Mouse (Mus musculus) MEL (cell line): Measurements from ENCODE around the gene Pakap. TPM values are rescaled to one million over a fixed set of nuclear protein-coding genes. Genes with fewer than 3 reads are reported as not detected.

Source experiments
- DNase-seq: peaks from one replicate; pipeline ENCODE4 v3.0.0; 2011; ENCODE audit warnings: low read depth, low spot score
- H3K27ac ChIP-seq: 2 replicates; pipeline ENCODE4 v1.5.1; 2012; ENCODE audit warnings: low read depth, mild to moderate bottlenecking, control low read depth, low read length, moderate library complexity; ENCODE audit not compliant: control insufficient read depth
- H3K27me3 ChIP-seq, 2 experiments: fragments of 150-350 bp in 1 of 2; sonication (generic) in 1 of 2; 2 replicates each; pipeline ENCODE4 v1.6.1; 2012; ENCODE audit warnings: low read length in 2 of 2, mild to moderate bottlenecking in 2 of 2, improper control_type of control experiment in 1 of 2, moderate library complexity in 1 of 2; ENCODE audit not compliant: insufficient read depth in 2 of 2, control insufficient read depth in 1 of 2
- H3K36me3 ChIP-seq, 2 experiments: 2 replicates each; pipeline ENCODE4 v1.6.1; 2012 to 2014; ENCODE audit warnings: low read length in 2 of 2, improper control_type of control experiment in 1 of 2, inconsistent platforms in 1 of 2, mild to moderate bottlenecking in 1 of 2; ENCODE audit not compliant: insufficient read depth in 2 of 2, control insufficient read depth in 1 of 2
- H3K4me1 ChIP-seq, 2 experiments: fragments of 150-350 bp in 1 of 2; sonication (generic) in 1 of 2; 2 replicates each; pipeline ENCODE4 v1.6.1; 2012; ENCODE audit warnings: low read length in 2 of 2, improper control_type of control experiment in 1 of 2, mild to moderate bottlenecking in 1 of 2; ENCODE audit not compliant: insufficient read depth in 2 of 2, control insufficient read depth in 1 of 2
- H3K4me3 ChIP-seq, 2 experiments: fragments of 150-350 bp in 1 of 2; sonication (generic) in 1 of 2; 2 replicates each; pipeline ENCODE4 v1.5.1; 2012; ENCODE audit warnings: low read depth in 2 of 2, low read length in 2 of 2, mild to moderate bottlenecking in 2 of 2, moderate library complexity in 2 of 2, control low read depth in 1 of 2, improper control_type of control experiment in 1 of 2; ENCODE audit not compliant: control insufficient read depth in 1 of 2, insufficient read depth in 1 of 2
- H3K79me2 ChIP-seq: 2 replicates; pipeline ENCODE4 v1.6.1; 2012; ENCODE audit warnings: mild to moderate bottlenecking, low read length, moderate library complexity; ENCODE audit not compliant: control insufficient read depth, poor library complexity, insufficient read depth
- H3K9ac ChIP-seq: 2 replicates; pipeline ENCODE4 v1.6.1; 2012; ENCODE audit warnings: low read depth, mild to moderate bottlenecking, control low read depth, low read length, moderate library complexity; ENCODE audit not compliant: control insufficient read depth, poor library complexity, severe bottlenecking
- H3K9me3 ChIP-seq: fragments of 150-350 bp; sonication (generic); replicated peaks from 2 replicates; pipeline ENCODE4 v1.6.1; 2012; ENCODE audit warnings: mild to moderate bottlenecking, low read length, improper control_type of control experiment, moderate library complexity; ENCODE audit not compliant: insufficient read depth
- BHLHE40 ChIP-seq: IDR thresholded peaks from 2 replicates; pipeline ENCODE4 v1.6.1; 2012; ENCODE audit warnings: low read depth, mild to moderate bottlenecking, inconsistent platforms, low read length, improper control_type of control experiment, borderline replicate concordance
- CHD2 ChIP-seq: IDR thresholded peaks from 2 replicates; pipeline ENCODE4 v1.6.1; 2011; ENCODE audit warnings: low read length, improper control_type of control experiment
- CTCF ChIP-seq, 3 experiments: IDR thresholded peaks in 2 of 3; conservative IDR thresholded peaks in 1 of 3; 2 replicates each; pipeline ENCODE4 v1.5.1; 2011 to 2012; ENCODE audit warnings: low read length in 3 of 3, low read depth in 2 of 3, mild to moderate bottlenecking in 2 of 3, improper control_type of control experiment in 1 of 3, inconsistent platforms in 1 of 3, mixed read lengths in 1 of 3, moderate library complexity in 1 of 3; ENCODE audit not compliant: control insufficient read depth in 1 of 3, insufficient read depth in 1 of 3, poor library complexity in 1 of 3, severe bottlenecking in 1 of 3
- ELF1 ChIP-seq: IDR thresholded peaks from 2 replicates; pipeline ENCODE4 v1.6.1; 2014; ENCODE audit warnings: low read depth, mild to moderate bottlenecking, inconsistent platforms, low read length, improper control_type of control experiment, moderate library complexity
- EP300 ChIP-seq, 2 experiments: IDR thresholded peaks; 2 replicates each; pipeline ENCODE4 v1.6.1; 2011; ENCODE audit warnings: improper control_type of control experiment in 2 of 2, low read length in 2 of 2, low read depth in 1 of 2, mild to moderate bottlenecking in 1 of 2
- ETS1 ChIP-seq: IDR thresholded peaks from 2 replicates; pipeline ENCODE4 v1.6.1; 2012; ENCODE audit warnings: low read depth, mild to moderate bottlenecking, inconsistent platforms, low read length, improper control_type of control experiment, moderate library complexity
- GABPA ChIP-seq: IDR thresholded peaks from 2 replicates; pipeline ENCODE4 v1.6.1; 2012; ENCODE audit warnings: low read depth, mild to moderate bottlenecking, inconsistent platforms, low read length, improper control_type of control experiment, moderate library complexity
- HCFC1 ChIP-seq: IDR thresholded peaks from 2 replicates; pipeline ENCODE4 v1.6.1; 2012; ENCODE audit warnings: low read depth, mild to moderate bottlenecking, inconsistent platforms, low read length, improper control_type of control experiment, moderate library complexity
- KAT2A ChIP-seq: conservative IDR thresholded peaks from 2 replicates; pipeline ENCODE4 v1.6.1; 2012; ENCODE audit warnings: low read depth, low read length, improper control_type of control experiment, inconsistent platforms
- MAFK ChIP-seq: IDR thresholded peaks from 2 replicates; pipeline ENCODE4 v1.6.1; 2011; ENCODE audit warnings: low read depth, mild to moderate bottlenecking, low read length, improper control_type of control experiment, borderline replicate concordance
- MAX ChIP-seq: IDR thresholded peaks from 2 replicates; pipeline ENCODE4 v1.6.1; 2011; ENCODE audit warnings: low read length, improper control_type of control experiment
- MAZ ChIP-seq: IDR thresholded peaks from 2 replicates; pipeline ENCODE4 v1.6.1; 2012; ENCODE audit warnings: low read depth, mild to moderate bottlenecking, inconsistent platforms, low read length, improper control_type of control experiment
- MEF2A ChIP-seq: IDR thresholded peaks from 2 replicates; pipeline ENCODE4 v1.6.1; 2014; ENCODE audit warnings: low read depth, mild to moderate bottlenecking, inconsistent platforms, low read length, improper control_type of control experiment; ENCODE audit not compliant: poor library complexity, insufficient replicate concordance, severe bottlenecking; ENCODE audit errors: extremely low read depth
- MYB ChIP-seq: IDR thresholded peaks from 2 replicates; pipeline ENCODE4 v1.6.1; 2011; ENCODE audit warnings: mild to moderate bottlenecking, low read depth, low read length, improper control_type of control experiment
- MYC ChIP-seq: IDR thresholded peaks from 2 replicates; pipeline ENCODE4 v1.6.1; 2011; ENCODE audit warnings: low read depth, mild to moderate bottlenecking, low read length, improper control_type of control experiment, moderate library complexity
- NELFE ChIP-seq: IDR thresholded peaks from 2 replicates; pipeline ENCODE4 v1.6.1; 2011; ENCODE audit warnings: low read depth, low read length, improper control_type of control experiment
- POLR2AphosphoS2 ChIP-seq: IDR thresholded peaks from 2 replicates; pipeline ENCODE4 v1.6.1; 2011; ENCODE audit warnings: low read length, improper control_type of control experiment
- POLR2AphosphoS5 ChIP-seq: IDR thresholded peaks from 2 replicates; pipeline ENCODE4 v1.6.1; 2012; ENCODE audit warnings: low read depth, borderline replicate concordance, mild to moderate bottlenecking, inconsistent platforms, low read length, moderate library complexity, mixed read lengths
- TAL1 ChIP-seq: IDR thresholded peaks from 2 replicates; pipeline ENCODE4 v1.6.1; 2012; ENCODE audit warnings: mild to moderate bottlenecking, inconsistent platforms, low read length, moderate library complexity, mixed read lengths
- TBP ChIP-seq: IDR thresholded peaks from 2 replicates; pipeline ENCODE4 v1.8.0; 2011; ENCODE audit warnings: low read depth, low read length, improper control_type of control experiment
- UBTF ChIP-seq: IDR thresholded peaks from 2 replicates; pipeline ENCODE4 v1.6.1; 2012; ENCODE audit warnings: low read depth, mild to moderate bottlenecking, inconsistent platforms, low read length, improper control_type of control experiment, moderate library complexity, borderline replicate concordance; ENCODE audit not compliant: insufficient read depth
- USF1 ChIP-seq: IDR thresholded peaks from 2 replicates; pipeline ENCODE4 v1.6.1; 2014; ENCODE audit warnings: low read depth, mild to moderate bottlenecking, inconsistent platforms, low read length, improper control_type of control experiment, moderate library complexity
- USF2 ChIP-seq, 2 experiments: IDR thresholded peaks; 2 replicates each; pipeline ENCODE4 v1.6.1; 2011 to 2012; ENCODE audit warnings: improper control_type of control experiment in 2 of 2, low read length in 2 of 2, borderline replicate concordance in 1 of 2, inconsistent platforms in 1 of 2, low read depth in 1 of 2, mild to moderate bottlenecking in 1 of 2; ENCODE audit not compliant: insufficient read depth in 1 of 2
- ZMIZ1 ChIP-seq: IDR thresholded peaks from 2 replicates; pipeline ENCODE4 v1.6.1; 2012; ENCODE audit warnings: low read depth, mild to moderate bottlenecking, inconsistent platforms, low read length, improper control_type of control experiment, moderate library complexity
- polyA plus RNA-seq, 2 experiments: library from polyadenylated mRNA; stranded (reverse) in 1 of 2; unstranded in 1 of 2; fragments of >175 nt in 1 of 2; fragments of >200 nt in 1 of 2; gene quantifications; 2 replicates each; pipeline versions ENCODE4 v1.2.1 to v1.2.4; 2012; ENCODE audit warnings: low replicate concordance in 2 of 2, low read depth in 1 of 2; ENCODE audit not compliant: insufficient read length in 2 of 2, insufficient read depth in 1 of 2, missing spikeins in 1 of 2
- total RNA-seq: library from RNA; depleted of rRNA; stranded (reverse); fragments of 300-350 nt; gene quantifications from 2 replicates; pipeline ENCODE4 v1.2.3, GENCODE M21; 2012

Gene Pakap
- total and polyA plus RNA-seq, 3 experiments: not detected

DNA sequence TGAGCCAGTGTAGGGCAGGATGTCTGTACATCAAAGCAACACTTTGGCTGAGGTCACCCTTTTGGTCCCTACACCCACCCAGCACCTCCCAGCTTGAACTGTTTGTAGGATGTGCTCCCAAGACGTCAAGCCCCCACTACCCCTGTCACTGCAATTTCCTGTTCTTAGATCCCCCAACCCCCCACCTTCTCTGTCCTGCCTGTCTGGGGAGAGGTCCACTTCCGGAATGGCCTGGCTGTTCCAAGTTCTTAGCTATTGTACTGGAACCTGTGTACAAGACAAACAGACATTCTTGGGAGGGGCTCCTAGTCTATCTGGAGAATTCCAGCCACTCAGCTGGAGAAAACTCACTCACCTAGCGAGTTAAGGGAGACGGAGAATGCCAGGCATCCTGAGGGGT lies 266.2 kb downstream of the Pakap start:
- Histone ChIP-seq H3K4me1 (no peaks in the 10 kb centered on the region; a peak in 1 of 4 replicates), H3K9ac (no peak overlapping the region), H3K79me2 (no peaks in the 10 kb centered on the region), H3K27ac (no peak overlapping the region), H3K9me3 (no peaks in the 10 kb centered on the region), H3K4me3 (no peak overlapping the region), H3K36me3 (no peaks in the 10 kb centered on the region)
- no peak for DNase-seq
- TF ChIP-seq TAL1: no peak
- TF ChIP-seq MAFK: no peak
- TF ChIP-seq CHD2: no peak
- no peak for TF ChIP-seq MYB
- TF ChIP-seq USF2 (IDR thresholded peaks at IDR 0.05; ENCODE audit: borderline replicate concordance in 1 of 2, insufficient read depth in 1 of 2, low read depth in 1 of 2, low read length in 2 of 2): no peak
- no peak for TF ChIP-seq ZMIZ1
- no peak for TF ChIP-seq UBTF
- TF ChIP-seq GABPA: no peak
- no peak for TF ChIP-seq ETS1
- no peak for TF ChIP-seq MAX
- no peak for TF ChIP-seq MYC
- no peak for TF ChIP-seq HCFC1
- TF ChIP-seq ELF1: no peak
- TF ChIP-seq POLR2AphosphoS5: no peak
- no peak for TF ChIP-seq POLR2AphosphoS2
- TF ChIP-seq, all 39 proteins: peak for 0
- no peaks in the 10 kb centered on the region for H3K27me3 ChIP-seq

- Histone ChIP-seq H3K79me2 (no peaks in the 10 kb centered on the region), H3K4me3 (no peak overlapping the region)
- TF ChIP-seq BHLHE40 (no peak), TBP (no peak), KAT2A (no peak), MAZ (no peak), EP300 (IDR thresholded peaks at IDR 0.05; ENCODE audit: low read depth in 1 of 2, low read length in 2 of 2) (no peak), USF1 (no peak), NELFE (no peak), USF2 (IDR thresholded peaks at IDR 0.05; ENCODE audit: borderline replicate concordance in 1 of 2, insufficient read depth in 1 of 2, low read depth in 1 of 2, low read length in 2 of 2) (no peak), CTCF (IDR thresholded peaks at IDR 0.05 in 2 of 3, conservative IDR thresholded peaks at IDR 0.05 in 1 of 3; ENCODE audit: control insufficient read depth in 1 of 3, insufficient read depth in 1 of 3, low read depth in 2 of 3, low read length in 3 of 3, poor library complexity in 1 of 3, severe bottlenecking in 1 of 3) (no peak), MAFK (no peak), GABPA (no peak), MEF2A (no peak), POLR2AphosphoS5 (no peak)
Measured at GRCm38 (mm10) chr4:57837089-57837488, 269.1 kb downstream of the Pakap start.

More at GRCm38 (mm10) chr4:57837089-57837488, 269.1 kb downstream of the Pakap start:
- Histone ChIP-seq H3K36me3 (peaks cover 0 to 2% of the 10 kb centered on the region in 2 experiments; a peak in 1 of 4 replicates), H3K9me3 (no peaks in the 10 kb centered on the region), H3K27me3 (no peaks in the 10 kb centered on the region), H3K4me1 (peaks cover 0 to 4% of the 10 kb centered on the region in 2 experiments; a peak in 3 of 4 replicates), H3K27ac (no peak overlapping the region), H3K9ac (no peak overlapping the region)
- no peak for DNase-seq
